Mouse (Mus musculus): ENCODE data around the gene Hoxc10.

Gene Hoxc10

DNA sequence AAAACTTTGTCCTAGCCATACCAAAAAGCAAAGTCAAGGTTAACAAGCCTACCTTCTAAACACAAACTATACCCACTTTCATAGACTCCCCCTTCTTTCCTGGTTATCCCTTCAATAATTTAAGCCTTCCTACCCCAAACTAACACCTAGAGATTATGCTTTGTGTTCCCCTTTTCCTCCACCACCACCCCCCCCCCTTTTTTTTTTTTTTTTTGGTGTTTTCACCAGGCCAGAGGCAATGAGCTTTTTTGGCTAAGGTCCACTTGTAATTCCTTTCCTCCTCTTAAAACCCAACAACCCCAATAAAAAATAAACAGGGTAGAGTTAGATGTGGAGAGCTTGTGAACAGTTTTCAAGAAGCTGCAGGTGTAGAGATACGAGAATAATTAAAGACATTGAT lies 2.7 kb downstream of the Hoxc10 start:
- DNase-seq: no peak

- no peak for DNase-seq
Observed at GRCm38 (mm10) chr15:102970740-102971139, 4.1 kb downstream of the Hoxc10 start.

DNA sequence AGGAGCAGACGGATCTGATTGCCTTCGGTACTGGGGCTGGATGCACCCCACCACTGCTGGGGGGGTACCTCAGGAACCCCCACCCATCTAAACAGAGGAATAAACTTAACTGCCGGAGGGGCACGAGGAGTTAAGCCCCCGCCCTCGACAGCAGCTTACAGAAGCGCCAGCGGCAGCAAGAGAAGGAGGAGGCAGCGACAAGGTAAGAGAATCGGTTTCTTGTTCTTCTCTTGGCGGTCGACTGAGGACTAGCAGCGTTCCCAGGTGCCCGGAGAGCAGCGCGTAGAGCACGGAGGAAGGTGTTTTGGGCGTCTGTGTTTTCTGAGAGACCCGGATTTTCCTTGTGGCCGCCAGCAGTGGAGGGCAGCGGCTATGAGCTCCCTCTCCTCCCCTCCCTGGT lies 5.7 kb downstream of the Hoxc10 start:
- DNase-seq: no peak

- no peak for DNase-seq
Observed at GRCm38 (mm10) chr15:102972753-102973152, 6.2 kb downstream of the Hoxc10 start.

DNA sequence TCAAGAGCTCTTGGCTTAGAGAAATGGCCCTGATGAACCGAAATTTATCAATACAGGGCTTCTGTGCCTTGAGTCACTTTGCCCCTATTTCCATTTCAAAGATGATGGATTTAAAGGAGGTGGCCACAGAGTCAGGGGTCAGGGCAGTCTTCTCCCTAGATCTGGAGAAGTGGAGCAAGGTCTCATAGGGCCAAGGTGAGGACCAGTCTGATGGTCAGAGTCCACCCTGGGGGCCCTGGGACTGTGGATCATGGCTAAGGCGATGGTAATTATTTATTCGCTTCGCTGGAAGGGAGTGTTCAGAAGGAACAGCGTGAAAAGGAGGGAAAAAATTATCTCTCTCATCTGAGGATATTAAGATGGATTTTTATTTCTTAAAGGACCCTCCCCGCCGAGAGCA lies 8.4 kb downstream of the Hoxc10 start:
- no peak for DNase-seq

- no peak for DNase-seq
Observed at GRCm38 (mm10) chr15:102975688-102976111, 9.1 kb downstream of the Hoxc10 start.

GRCm38 (mm10) chr15:102976171-102976570 lies 9.6 kb downstream of the Hoxc10 start, which contains the start of gene Hoxc9:
Hoxc9 (plus strand) TSS chr15:102976439.
- no peak for DNase-seq

GRCm38 (mm10) chr15:102976631-102977422 lies 10.2 kb downstream of the Hoxc10 start:
- no peak for DNase-seq

GRCm38 (mm10) chr15:102977423-102977974 lies 10.9 kb downstream of the Hoxc10 start:
- DNase-seq: no peak

DNA sequence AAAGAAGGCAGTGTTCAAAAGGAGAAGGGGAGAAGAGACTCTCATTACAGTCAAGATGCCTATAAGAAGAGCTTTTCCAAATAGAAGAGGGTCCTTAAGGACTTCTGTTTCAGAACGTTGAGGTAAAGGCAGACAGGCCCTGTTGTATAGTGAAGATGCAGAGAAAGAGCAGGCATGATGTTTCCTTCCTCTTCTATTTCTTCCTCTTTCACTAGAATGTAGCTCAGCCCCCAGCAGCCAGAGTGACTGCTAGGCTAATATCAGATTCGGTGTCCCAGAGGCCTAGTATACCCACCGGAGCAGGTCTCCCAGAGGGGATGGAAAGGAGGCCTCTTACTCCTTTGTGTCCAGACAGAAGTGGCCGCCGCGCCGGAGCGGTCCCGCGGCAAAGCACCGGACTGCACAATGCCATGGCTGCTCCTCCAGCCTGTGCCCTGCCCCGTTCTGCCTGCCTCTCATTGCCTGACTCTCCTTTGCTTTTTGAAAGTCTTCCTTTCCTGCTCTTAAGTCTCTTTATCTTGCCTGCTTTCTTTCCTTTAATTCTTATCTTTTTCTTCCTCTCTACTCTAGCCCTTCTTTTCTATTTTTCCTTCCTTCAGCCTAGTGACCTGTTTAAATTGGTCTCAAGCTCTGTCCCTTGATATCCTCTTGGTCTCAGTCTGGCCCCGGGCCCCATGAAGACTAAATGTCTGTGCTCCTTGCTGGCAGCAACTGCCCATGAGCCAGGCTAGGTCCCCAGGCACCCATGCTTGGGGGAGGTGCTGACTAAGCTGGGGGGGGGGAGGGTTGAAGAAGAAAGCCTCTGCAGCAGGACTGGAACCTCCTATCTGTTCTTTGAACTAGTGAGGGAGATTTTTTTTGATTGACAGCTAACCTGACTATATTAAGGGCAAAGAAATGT lies 12.3 kb downstream of the Hoxc10 start:
- DNase-seq: no peak

DNA sequence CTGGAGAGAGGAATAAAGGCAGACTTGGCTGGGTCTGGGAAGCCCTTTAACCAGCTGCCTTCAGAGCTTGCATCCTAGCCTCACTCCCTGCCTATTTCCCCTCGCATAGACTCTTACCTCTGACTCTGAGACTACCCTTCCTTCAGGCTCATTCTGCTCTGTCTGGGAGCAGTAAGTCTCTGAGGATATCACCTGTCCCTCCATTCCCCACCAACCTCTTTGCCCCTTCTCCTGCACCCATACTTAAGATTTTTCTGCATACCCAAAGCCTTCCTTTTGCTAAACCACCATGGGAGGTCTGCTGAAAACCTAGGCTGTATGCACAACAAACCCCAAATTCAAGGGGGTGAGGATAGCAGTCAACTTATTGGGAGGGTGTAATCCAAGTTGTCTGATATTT lies 13.3 kb downstream of the Hoxc10 start:
- DNase-seq: no peak

DNA sequence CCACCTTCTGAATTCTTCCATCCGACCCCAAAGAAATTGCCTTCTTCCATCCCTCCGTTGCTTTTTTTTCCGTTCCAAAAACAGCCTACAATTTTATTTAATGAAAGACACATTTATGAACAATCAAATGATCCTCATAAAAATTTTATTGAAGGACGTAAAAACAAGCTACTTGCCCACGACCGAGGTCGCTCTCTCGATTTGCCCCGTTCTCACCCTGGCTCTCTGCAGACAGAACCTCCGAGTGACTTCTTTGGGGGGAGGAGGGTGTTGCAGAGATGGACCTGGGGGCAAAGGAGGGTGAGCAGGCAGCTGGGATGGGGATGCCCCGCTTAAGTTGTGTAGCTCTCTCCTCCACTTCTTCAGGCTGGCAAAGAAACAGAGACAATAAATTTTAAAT lies 13.8 kb downstream of the Hoxc10 start:
- no peak for DNase-seq

DNA sequence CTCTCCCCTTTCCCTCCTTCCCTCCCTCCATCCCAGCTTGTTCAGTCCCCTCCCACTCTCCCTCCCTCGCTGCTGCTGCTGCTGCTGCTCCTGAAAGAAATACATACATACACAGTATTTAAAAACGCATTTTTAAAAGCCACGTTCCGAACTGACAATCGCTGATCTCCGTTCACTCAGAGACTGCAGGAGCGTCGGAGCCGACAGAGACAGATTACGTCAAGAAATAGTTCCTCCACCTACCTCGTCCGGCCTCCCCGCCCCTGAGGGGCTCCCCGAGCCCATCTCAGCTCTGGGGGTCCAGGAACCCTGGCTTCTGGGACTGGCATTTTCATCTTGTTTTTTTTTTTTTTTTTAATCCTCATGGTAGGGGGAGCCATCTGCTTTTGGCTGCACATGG lies 14.3 kb downstream of the Hoxc10 start:
- no peak for DNase-seq

- no peak for DNase-seq
Observed at GRCm38 (mm10) chr15:102981379-102982288, 15.0 kb downstream of the Hoxc10 start.

DNA sequence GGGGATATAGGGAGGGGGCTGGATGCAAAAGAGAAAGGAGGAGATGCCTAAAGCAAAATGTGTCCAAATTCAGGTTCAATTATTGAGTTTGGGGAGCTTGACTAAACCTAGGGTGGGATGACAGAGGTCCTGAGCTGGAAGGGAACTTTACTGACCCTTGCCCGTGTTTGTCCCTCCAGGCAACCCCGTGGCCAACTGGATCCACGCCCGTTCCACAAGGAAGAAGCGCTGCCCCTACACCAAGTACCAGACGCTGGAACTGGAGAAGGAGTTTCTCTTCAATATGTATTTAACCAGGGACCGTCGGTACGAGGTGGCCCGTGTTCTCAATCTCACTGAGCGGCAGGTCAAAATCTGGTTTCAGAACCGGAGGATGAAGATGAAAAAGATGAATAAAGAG lies 17.1 kb downstream of the Hoxc10 start:
- DNase-seq: no peak

GRCm38 (mm10) chr15:102984521-102984920 lies 17.9 kb downstream of the Hoxc10 start:
- DNase-seq: no peak

GRCm38 (mm10) chr15:102984925-102985324 lies 18.3 kb downstream of the Hoxc10 start:
- no peak for DNase-seq

DNA sequence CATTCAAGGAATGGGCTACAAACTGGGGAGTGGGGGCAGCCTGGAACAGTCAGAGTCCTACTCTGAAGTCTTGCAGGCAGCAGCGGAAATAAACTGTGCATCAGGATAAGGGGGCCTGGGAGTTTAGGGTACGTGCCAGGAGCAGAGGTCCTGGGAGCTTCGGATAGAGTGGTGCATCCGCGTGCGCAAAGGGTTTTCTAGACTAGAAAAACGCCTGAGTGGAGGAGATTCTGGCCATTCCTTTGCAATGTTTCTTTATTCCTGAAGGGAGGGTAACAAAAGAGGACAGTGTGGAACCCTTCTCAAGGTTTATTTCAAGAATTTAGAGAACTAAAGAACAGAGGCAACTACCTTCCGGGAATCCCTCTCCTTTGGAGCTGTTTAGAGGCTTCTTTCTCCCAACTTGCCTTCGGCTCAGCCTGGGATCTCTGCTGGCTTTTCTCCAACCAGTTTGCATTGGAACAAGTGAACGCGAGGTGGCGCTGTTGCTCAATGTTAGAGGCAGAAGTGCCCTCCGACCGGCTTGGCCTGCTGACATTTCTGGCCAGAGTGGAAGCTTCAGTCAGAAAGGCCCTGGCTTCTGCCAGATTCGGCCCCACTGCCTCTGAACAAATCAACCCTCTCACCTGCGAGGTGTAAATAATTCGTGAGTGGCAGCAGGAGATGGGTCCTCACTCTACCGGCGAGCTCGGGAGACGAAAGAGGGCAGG lies 20.7 kb downstream of the Hoxc10 start:
- peak; percentile 63 for DNase-seq

DNA sequence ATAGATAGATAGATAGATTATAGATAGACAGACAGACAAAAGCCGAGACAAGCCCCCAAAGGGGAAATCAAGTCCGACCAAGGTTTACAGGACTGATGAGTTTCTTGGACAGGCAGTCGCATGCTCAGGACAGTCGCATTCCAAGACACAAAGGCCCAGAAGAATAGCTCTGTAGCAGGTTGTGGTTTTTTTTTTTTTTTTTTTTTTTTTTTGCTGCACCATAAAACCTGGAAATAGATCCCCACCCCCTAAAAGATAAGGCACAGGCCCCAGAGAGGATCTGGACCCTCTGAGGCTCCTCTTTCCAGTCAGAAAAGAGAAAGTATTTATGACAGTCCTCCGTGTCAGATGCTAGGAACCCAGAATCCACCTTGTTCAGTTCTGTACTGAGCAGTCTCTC lies 21.5 kb downstream of the Hoxc10 start:
- no peak for DNase-seq

DNA sequence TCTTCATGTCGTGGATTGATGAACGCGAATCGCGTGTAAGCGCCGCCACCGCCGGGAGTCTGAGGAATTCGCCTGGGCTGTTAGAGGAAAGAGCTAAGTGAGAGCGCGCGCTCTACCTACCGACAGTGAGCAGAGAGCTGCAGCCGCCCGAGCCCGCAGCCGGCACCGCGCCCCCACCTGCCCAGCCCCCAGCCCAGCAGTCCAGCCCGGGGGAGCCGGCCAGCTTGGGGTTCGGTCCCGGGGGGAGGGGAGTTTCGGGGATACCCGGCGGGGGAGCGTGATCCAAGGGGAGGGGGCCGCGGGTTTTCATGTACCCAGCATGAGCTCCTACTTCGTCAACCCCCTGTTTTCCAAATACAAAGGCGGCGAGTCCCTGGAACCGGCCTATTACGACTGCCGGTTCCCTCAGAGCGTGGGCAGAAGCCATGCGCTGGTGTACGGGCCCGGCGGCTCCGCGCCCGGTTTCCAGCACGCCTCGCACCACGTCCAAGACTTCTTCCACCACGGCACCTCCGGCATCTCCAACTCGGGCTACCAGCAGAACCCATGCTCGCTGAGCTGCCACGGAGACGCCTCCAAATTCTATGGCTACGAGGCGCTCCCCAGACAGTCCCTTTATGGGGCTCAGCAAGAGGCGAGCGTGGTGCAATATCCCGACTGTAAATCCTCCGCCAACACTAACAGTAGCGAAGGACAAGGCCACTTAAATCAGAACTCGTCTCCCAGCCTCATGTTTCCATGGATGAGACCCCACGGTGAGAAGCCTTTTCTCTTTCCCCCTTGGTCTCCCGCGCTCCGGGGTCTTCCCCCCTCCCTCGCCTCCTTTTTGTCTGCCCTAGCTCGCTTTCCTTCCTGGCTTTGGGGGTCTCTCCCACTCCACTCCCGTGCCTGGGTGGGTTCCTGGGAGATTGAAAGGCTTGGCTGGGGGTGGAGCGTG lies 24.1 kb downstream of the Hoxc10 start, which contains the start of gene Hoxc8:
Gene Hoxc8, plus strand, starts transcription at position 147 of the 937 bp plus-strand sequence.
- no peak for DNase-seq

GRCm38 (mm10) chr15:102991782-102992181 lies 25.2 kb downstream of the Hoxc10 start:
- no peak for DNase-seq
